Mouse (Mus musculus) urinary bladder, postnatal 10 days (tissue): ENCODE measurements around the gene 2610028H24Rik.

Source experiments
- DNase-seq: peaks from one replicate; pipeline ENCODE4 v3.0.0; 2022; ENCODE audit warnings: low spot score

Gene 2610028H24Rik

DNA sequence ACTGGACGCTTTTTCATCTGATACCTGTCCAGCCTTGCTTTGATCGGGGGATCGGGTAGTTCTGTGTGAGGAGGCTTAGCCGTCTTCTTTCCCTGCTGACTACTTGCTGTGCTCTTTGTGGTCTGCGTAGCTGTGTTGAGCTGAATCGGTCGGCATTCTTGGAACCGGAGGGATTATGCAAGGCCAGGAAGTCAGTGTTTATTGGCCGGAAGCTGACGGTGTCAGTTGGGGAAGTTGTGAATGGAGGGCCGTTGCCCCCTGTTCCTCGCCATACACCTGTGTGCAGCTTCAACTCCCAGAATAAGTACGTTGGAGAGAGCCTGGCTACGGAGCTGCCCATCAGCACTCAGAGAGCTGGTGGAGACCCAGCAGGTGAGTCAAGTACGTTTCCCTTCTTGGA lies 40.3 kb downstream of the 2610028H24Rik start:
- no peak for DNase-seq

DNA sequence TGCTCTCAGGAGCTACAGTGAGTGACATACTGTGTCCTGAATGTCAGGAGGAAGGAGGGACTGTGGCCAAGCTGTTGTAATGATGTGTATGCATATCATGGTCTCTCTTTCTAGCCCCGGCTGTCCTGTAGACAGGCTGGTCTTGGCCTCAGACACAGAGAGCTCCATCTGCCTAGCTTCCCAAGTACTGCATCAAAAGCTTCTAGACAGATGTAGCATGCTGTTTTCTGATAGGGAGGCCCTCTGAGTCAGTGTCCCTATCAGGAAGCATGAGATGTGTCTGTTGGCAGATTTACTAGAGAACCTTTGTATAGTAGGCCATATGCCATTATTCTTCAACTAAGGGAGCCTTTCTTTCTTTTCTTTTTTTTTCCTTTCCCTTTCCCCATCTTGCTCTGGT lies 44.6 kb downstream of the 2610028H24Rik start:
- no peak for DNase-seq

DNA sequence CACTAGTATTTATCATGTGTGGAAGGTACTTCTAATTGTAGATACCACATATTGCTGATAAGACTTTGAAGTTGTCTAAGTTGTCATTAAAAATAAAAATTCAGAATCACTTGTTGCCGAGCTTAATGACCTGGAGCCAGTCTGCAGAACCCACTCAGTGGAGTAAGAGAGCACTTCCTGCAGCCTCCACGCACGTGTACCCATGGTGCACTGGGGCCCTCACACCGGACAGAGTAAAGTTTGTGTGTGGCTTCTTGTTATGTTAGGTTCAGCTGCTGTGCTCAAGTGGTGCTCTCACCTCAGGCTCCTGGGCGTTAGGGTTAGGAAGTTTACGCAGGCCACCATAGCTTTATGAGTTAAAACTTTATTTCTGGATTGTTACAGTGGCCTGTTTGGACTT lies 46.6 kb downstream of the 2610028H24Rik start:
- DNase-seq: no peak

DNA sequence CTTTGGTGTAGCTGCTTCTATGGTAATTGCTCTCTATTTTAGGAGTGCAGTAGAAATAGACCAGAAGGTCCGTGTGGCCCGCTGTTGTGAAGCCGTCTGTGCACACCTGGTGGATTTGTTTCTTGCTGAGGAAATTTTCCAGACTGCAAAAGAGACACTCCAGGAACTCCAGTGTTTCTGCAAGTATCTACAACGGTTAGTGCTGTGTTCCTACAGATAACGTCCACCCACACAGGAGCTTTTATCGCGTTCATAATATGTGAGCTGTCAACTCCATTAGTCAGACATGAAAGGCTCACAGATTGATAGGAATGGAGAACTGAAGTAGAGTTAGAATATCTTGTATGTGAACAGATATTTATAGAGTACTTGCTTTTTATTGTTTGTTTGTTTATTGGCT lies 47.5 kb downstream of the 2610028H24Rik start:
- DNase-seq: no peak

DNA sequence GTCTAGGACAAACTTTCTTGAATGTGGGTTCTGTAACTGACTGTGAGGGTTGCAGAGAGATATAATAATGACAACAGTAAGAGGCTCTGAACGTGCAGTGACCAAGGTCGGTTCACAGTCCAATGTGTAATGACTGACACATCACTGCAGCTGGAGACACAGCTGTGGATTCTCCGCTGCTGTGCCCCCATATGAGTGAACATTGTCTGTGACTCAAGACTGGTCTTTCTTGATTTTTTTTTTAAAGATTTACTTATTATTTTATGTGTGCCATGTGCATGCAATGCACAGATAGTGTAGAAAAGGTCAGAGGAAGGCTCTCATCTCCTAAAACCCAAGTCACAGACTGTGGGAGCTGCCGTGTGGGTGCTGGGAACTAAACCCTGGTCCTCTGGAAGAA lies 48.6 kb downstream of the 2610028H24Rik start:
- no peak for DNase-seq

DNA sequence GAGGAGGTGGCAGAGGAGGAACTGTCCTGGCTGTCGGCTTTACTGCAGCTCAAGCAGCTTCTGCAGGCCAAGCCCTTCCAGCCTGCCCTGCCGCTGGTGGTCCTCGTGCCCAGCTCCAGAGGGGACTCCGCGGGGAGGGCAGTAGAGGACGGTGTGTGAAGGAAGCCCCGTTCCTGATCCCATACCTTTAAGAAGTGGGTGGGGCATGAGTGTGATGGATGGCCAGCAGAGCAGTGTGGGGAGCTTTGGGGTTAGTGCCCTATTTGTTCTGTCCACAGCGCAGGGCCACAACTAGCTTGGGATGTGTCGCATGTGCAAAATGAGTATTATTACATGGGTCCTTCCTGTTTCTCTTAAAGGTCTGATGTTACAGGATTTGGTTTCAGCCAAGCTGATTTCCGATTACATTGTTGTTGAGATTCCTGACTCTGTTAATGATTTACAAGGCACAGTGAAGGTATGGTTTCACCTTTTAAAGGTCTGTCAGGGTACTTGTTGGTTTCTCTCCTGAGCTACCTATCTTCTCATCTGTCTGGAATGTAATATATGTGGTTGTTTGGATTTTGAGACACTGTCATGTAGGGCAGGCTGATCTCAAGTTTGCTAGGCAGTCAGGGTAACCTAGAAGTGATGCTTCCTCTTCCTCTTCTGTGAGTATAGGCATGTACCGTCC lies 55.5 kb downstream of the 2610028H24Rik start:
- no peak for DNase-seq

DNA sequence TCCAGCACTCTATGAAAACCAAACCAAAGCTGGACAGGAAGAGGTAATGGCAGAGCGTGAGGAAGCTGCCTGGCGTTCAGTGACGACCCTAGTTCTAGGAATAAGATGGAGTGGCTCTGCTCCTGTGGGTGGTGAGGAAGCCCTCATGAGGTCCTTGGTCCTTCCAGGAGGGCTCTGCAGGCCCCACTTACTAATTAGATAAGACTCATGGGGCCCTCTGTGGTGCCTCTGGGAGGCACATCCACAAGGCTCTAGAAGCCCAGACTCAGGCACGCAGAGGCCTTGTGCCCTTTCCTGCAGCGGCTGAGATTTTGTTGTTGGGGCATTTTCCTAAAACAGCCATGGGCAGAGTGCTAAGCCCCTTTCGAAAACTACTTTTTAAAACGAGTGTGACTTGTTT lies 57.0 kb downstream of the 2610028H24Rik start:
- no peak for DNase-seq
